Mouse (Mus musculus): ENCODE data around the gene Olfr160. TPM values are rescaled to one million over a fixed set of nuclear protein-coding genes. Genes with fewer than 3 reads are reported as not detected.

Gene Olfr160
- polyA plus RNA-seq, 1 experiment from 2014 or later, result not detected

GRCm38 (mm10) chr9:37689970-37690686 is 25.9 kb downstream of the Olfr160 start:
- ATAC-seq (ENCODE audit: insufficient number of reproducible peaks, insufficient read depth, low FRiP score, low read depth), result no peak
- Histone ChIP-seq H3K4me1 (ENCODE audit: control insufficient read depth in 2 of 2, insufficient read depth in 2 of 2, low read length in 2 of 2) (no peaks in the 10 kb centered on the region), H3K36me3 (ENCODE audit: control insufficient read depth, insufficient read depth, low read length) (no peaks in the 10 kb centered on the region), H3K9me3 (ENCODE audit: control insufficient read depth, low read length) (no peaks in the 10 kb centered on the region), H3K4me3 (ENCODE audit: control insufficient read depth in 1 of 2, insufficient read depth in 1 of 2, low read depth in 1 of 2, low read length in 2 of 2) (no peak overlapping the region), H3K27ac (replicated peaks in 1 of 2; ENCODE audit: control insufficient read depth in 1 of 2, insufficient read depth in 1 of 2, low read depth in 2 of 2, low read length in 2 of 2) (no peak overlapping the region), H3K4me2 (ENCODE audit: low read length) (no peak overlapping the region), H3K27me3 (ENCODE audit: control insufficient read depth, insufficient read depth, low read length) (no peaks in the 10 kb centered on the region), H3K9ac (ENCODE audit: low read length) (no peak overlapping the region)
- 49% methylated on average over 5 of the region's 5 CpGs for WGBS

GRCm38 (mm10) chr9:37687941-37688303 is 28.1 kb downstream of the Olfr160 start:
- WGBS, result 33% methylated on average over 3 of the region's 3 CpGs
- no peak overlapping the region for H3K9ac ChIP-seq (ENCODE audit: low read length)
- no peaks in the 10 kb centered on the region for H3K9me3 ChIP-seq (ENCODE audit: control insufficient read depth, low read length)
- H3K27me3 ChIP-seq (ENCODE audit: control insufficient read depth, insufficient read depth, low read length), result no peaks in the 10 kb centered on the region
- no peaks in the 10 kb centered on the region for H3K36me3 ChIP-seq (ENCODE audit: control insufficient read depth, insufficient read depth, low read length)
- no peak overlapping the region for H3K4me3 ChIP-seq (ENCODE audit: control insufficient read depth in 1 of 2, insufficient read depth in 1 of 2, low read depth in 1 of 2, low read length in 2 of 2)
- no peak overlapping the region for H3K27ac ChIP-seq (replicated peaks in 1 of 2; ENCODE audit: control insufficient read depth in 1 of 2, insufficient read depth in 1 of 2, low read depth in 2 of 2, low read length in 2 of 2)
- ATAC-seq (ENCODE audit: insufficient number of reproducible peaks, insufficient read depth, low FRiP score, low read depth), result no peak
- H3K4me2 ChIP-seq (ENCODE audit: low read length), result no peak overlapping the region
- H3K4me1 ChIP-seq (ENCODE audit: control insufficient read depth in 2 of 2, insufficient read depth in 2 of 2, low read length in 2 of 2), result no peaks in the 10 kb centered on the region

GRCm38 (mm10) chr9:37687288-37687940 is 28.6 kb downstream of the Olfr160 start:
- no peaks in the 10 kb centered on the region for H3K4me1 ChIP-seq (ENCODE audit: control insufficient read depth in 2 of 2, insufficient read depth in 2 of 2, low read length in 2 of 2)
- H3K36me3 ChIP-seq (ENCODE audit: control insufficient read depth, insufficient read depth, low read length), result no peaks in the 10 kb centered on the region
- no peak for ATAC-seq (ENCODE audit: insufficient number of reproducible peaks, insufficient read depth, low FRiP score, low read depth)
- H3K4me3 ChIP-seq (ENCODE audit: control insufficient read depth in 1 of 2, insufficient read depth in 1 of 2, low read depth in 1 of 2, low read length in 2 of 2), result no peak overlapping the region
- 78% methylated on average over 3 of the region's 3 CpGs for WGBS
- no peak overlapping the region for H3K27ac ChIP-seq (replicated peaks in 1 of 2; ENCODE audit: control insufficient read depth in 1 of 2, insufficient read depth in 1 of 2, low read depth in 2 of 2, low read length in 2 of 2)
- H3K9ac ChIP-seq (ENCODE audit: low read length), result no peak overlapping the region
- H3K27me3 ChIP-seq (ENCODE audit: control insufficient read depth, insufficient read depth, low read length), result no peaks in the 10 kb centered on the region
- H3K4me2 ChIP-seq (ENCODE audit: low read length), result no peak overlapping the region
- H3K9me3 ChIP-seq (ENCODE audit: control insufficient read depth, low read length), result no peaks in the 10 kb centered on the region

DNA sequence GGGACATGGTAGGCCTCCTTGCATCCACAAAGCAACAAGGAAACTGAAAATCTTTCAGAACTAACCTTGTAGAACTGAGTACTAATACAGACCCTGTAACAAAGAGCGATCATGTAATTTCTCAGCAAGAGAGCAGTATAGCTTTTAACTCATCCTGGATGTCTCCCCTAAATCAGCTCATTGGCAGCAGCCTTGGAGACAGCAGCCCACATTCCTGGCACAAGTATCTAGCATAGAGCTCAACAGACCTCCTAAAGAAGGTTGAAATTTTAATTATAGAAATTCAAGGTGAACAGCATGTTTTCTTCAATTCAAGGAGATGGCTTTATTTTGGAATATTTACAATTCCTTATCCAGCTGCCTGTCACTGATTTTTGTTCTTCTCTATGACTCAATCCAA is 34.9 kb downstream of the Olfr160 start:
- H3K36me3 ChIP-seq (ENCODE audit: control insufficient read depth, insufficient read depth, low read length), result no peaks in the 10 kb centered on the region
- H3K4me2 ChIP-seq (ENCODE audit: low read length), result no peak overlapping the region
- H3K4me3 ChIP-seq (ENCODE audit: control insufficient read depth in 1 of 2, insufficient read depth in 1 of 2, low read depth in 1 of 2, low read length in 2 of 2), result no peak overlapping the region
- H3K9me3 ChIP-seq (ENCODE audit: control insufficient read depth, low read length), result no peaks in the 10 kb centered on the region
- no peaks in the 10 kb centered on the region for H3K27me3 ChIP-seq (ENCODE audit: control insufficient read depth, insufficient read depth, low read length)
- 96% methylated on average over 1 of the region's 1 CpGs for WGBS
- no peak overlapping the region for H3K9ac ChIP-seq (ENCODE audit: low read length)
- H3K4me1 ChIP-seq (ENCODE audit: control insufficient read depth in 2 of 2, insufficient read depth in 2 of 2, low read length in 2 of 2), result no peaks in the 10 kb centered on the region
- no peak overlapping the region for H3K27ac ChIP-seq (replicated peaks in 1 of 2; ENCODE audit: control insufficient read depth in 1 of 2, insufficient read depth in 1 of 2, low read depth in 2 of 2, low read length in 2 of 2)
- no peak for ATAC-seq (ENCODE audit: insufficient number of reproducible peaks, insufficient read depth, low FRiP score, low read depth)

DNA sequence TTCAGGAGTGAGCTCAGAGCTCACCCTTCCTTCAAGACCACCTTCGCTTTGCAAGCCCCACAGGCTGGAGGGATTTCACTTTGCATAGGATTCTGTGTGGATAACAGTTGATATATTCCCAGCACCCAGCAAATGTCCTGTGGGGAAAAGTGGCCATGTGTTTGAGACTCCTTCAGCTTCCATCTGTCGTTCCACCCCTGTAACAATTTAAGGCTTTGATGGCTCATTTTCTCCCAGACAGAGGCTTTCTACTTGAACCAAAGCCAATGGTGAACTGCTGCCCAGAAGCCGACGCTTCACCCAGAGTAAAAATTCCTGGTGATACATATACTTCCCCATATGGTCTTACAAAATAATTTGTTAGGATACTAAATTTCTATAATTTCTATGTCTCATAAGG is 40.8 kb downstream of the Olfr160 start:
- H3K27ac ChIP-seq (replicated peaks in 1 of 2; ENCODE audit: control insufficient read depth in 1 of 2, insufficient read depth in 1 of 2, low read depth in 2 of 2, low read length in 2 of 2), result no peak overlapping the region
- 83% methylated on average over 4 of the region's 4 CpGs for whole genome bisulfite sequencing
- H3K36me3 ChIP-seq (ENCODE audit: control insufficient read depth, insufficient read depth, low read length), result no peaks in the 10 kb centered on the region
- no peak overlapping the region for H3K9ac ChIP-seq (ENCODE audit: low read length)
- no peak overlapping the region for H3K4me2 ChIP-seq (ENCODE audit: low read length)
- 0 out of 2 replicates have a peak, but pooled peaks cover 3% of the 10 kb centered on the region for H3K9me3 ChIP-seq (ENCODE audit: control insufficient read depth, low read length)
- no peak for ATAC-seq (ENCODE audit: insufficient number of reproducible peaks, insufficient read depth, low FRiP score, low read depth)
- no peaks in the 10 kb centered on the region for H3K27me3 ChIP-seq (ENCODE audit: control insufficient read depth, insufficient read depth, low read length)
- H3K4me3 ChIP-seq (ENCODE audit: control insufficient read depth in 1 of 2, insufficient read depth in 1 of 2, low read depth in 1 of 2, low read length in 2 of 2), result no peak overlapping the region
- H3K4me1 ChIP-seq (ENCODE audit: control insufficient read depth in 2 of 2, insufficient read depth in 2 of 2, low read length in 2 of 2), result no peaks in the 10 kb centered on the region

GRCm38 (mm10) chr9:37670261-37670660 is 45.8 kb downstream of the Olfr160 start:
- no peak overlapping the region for H3K9ac ChIP-seq (ENCODE audit: low read length)
- 81% methylated on average over 3 of the region's 3 CpGs for WGBS
- no peaks in the 10 kb centered on the region for H3K36me3 ChIP-seq (ENCODE audit: control insufficient read depth, insufficient read depth, low read length)
- H3K4me3 ChIP-seq (ENCODE audit: control insufficient read depth in 1 of 2, insufficient read depth in 1 of 2, low read depth in 1 of 2, low read length in 2 of 2), result no peak overlapping the region
- no peak for ATAC-seq (ENCODE audit: insufficient number of reproducible peaks, insufficient read depth, low FRiP score, low read depth)
- H3K4me2 ChIP-seq (ENCODE audit: low read length), result no peak overlapping the region
- H3K9me3 ChIP-seq (ENCODE audit: control insufficient read depth, low read length), result 0 out of 2 replicates have a peak, but pooled peaks cover 3% of the 10 kb centered on the region
- H3K27ac ChIP-seq (replicated peaks in 1 of 2; ENCODE audit: control insufficient read depth in 1 of 2, insufficient read depth in 1 of 2, low read depth in 2 of 2, low read length in 2 of 2), result no peak overlapping the region
- H3K4me1 ChIP-seq (ENCODE audit: control insufficient read depth in 2 of 2, insufficient read depth in 2 of 2, low read length in 2 of 2), result peaks cover 0 to 6% of the 10 kb centered on the region in 2 experiments; a peak in 2 of 4 replicates
- no peaks in the 10 kb centered on the region for H3K27me3 ChIP-seq (ENCODE audit: control insufficient read depth, insufficient read depth, low read length)

- Histone ChIP-seq H3K36me3 (ENCODE audit: control insufficient read depth, insufficient read depth, low read length) (no peaks in the 10 kb centered on the region), H3K9ac (ENCODE audit: low read length) (no peak overlapping the region), H3K27me3 (ENCODE audit: control insufficient read depth, insufficient read depth, low read length) (no peaks in the 10 kb centered on the region), H3K4me2 (ENCODE audit: low read length) (no peak overlapping the region), H3K4me3 (ENCODE audit: control insufficient read depth in 1 of 2, insufficient read depth in 1 of 2, low read depth in 1 of 2, low read length in 2 of 2) (no peak overlapping the region), H3K27ac (replicated peaks in 1 of 2; ENCODE audit: control insufficient read depth in 1 of 2, insufficient read depth in 1 of 2, low read depth in 2 of 2, low read length in 2 of 2) (no peak overlapping the region), H3K9me3 (ENCODE audit: control insufficient read depth, low read length) (0 out of 2 replicates have a peak, but pooled peaks cover 3% of the 10 kb centered on the region), H3K4me1 (ENCODE audit: control insufficient read depth in 2 of 2, insufficient read depth in 2 of 2, low read length in 2 of 2) (peaks cover 0 to 6% of the 10 kb centered on the region in 2 experiments; a peak in 2 of 4 replicates)
- no peak for ATAC-seq (ENCODE audit: insufficient number of reproducible peaks, insufficient read depth, low FRiP score, low read depth)
- WGBS, result 67% methylated on average over 4 of the region's 4 CpGs
Observed at GRCm38 (mm10) chr9:37669678-37670077, 46.4 kb downstream of the Olfr160 start.

Data from heart, embryonic 14.5 days (tissue).